Mouse (Mus musculus): Measurements from ENCODE around the gene Aste1. TPM values are rescaled to one million over a fixed set of nuclear protein-coding genes. Genes with fewer than 3 reads are reported as not detected.

The Aste1 gene
- 5.7 and 6.0 TPM in 2 replicates for polyA plus RNA-seq (2015; fragmentation: Nextera tagmentation; extraction: Ambion mirVana)

DNA sequence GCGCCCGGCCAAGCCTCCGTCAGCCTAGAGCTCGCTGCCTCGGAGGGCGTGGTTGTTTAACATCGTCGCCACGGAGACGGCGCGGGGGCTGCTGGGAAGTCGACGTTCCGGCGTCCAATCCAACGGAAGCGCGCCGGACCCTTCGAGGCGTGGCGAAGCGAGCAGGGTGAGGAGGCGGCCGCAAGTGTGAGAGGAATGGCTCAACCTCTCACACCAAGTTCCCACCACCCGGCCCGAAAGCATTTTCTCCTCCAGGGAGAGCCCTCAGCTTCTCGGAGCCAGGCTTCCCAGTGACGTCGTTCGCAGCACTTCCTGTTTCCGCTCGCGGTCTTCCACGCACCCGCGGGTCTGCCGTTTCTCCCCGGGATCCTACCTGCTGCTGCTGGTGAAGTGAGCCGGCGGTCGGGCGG lies at the start of gene Aste1, which contains the start of gene Nek11:
Gene Aste1, plus strand, starts transcription at position 175 of the 410 bp plus-strand sequence.
Gene Nek11, minus strand, starts transcription at position 307 of the 410 bp plus-strand sequence.

Other genes with a start within 250 kb of the Aste1 start
- 0.05 and 0.06 TPM in 2 replicates for gene Nek11, start 132 bp downstream of the Aste1 start, polyA plus RNA-seq (2015; fragmentation: Nextera tagmentation; extraction: Ambion mirVana)
- 23.6 and 29.0 TPM in 2 replicates for gene Atp2c1, start 131.9 kb downstream of the Aste1 start, polyA plus RNA-seq (2015; fragmentation: Nextera tagmentation; extraction: Ambion mirVana)
- 8.2 and 10.8 TPM in 2 replicates for gene Pik3r4, start 247.6 kb downstream of the Aste1 start, polyA plus RNA-seq (2015; fragmentation: Nextera tagmentation; extraction: Ambion mirVana)